Mouse (Mus musculus): ENCODE data around the gene Fis1.

Gene Fis1

DNA sequence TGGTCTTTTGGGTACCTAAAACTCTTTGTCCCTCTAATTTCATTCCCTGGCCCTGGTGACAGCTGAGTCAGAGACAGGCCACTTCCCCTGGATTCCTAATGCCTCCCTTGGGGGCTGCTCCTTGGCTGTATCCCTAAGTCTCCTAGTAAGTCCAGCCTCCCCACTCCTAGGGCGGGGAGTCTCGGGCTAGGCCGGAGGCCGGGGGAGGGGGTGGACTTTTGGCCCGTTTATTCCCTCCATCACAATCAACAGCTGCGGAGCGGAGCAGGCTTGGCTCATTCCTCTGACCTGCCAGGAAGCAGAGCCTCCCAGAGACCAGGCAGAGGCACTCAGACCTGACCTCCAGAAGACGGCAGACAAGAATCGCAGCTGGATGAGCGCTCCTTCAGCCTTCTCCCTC, 14.5 kb downstream of the Fis1 start:
- no peak for DNase-seq (ENCODE audit: low read depth, low spot score)

DNA sequence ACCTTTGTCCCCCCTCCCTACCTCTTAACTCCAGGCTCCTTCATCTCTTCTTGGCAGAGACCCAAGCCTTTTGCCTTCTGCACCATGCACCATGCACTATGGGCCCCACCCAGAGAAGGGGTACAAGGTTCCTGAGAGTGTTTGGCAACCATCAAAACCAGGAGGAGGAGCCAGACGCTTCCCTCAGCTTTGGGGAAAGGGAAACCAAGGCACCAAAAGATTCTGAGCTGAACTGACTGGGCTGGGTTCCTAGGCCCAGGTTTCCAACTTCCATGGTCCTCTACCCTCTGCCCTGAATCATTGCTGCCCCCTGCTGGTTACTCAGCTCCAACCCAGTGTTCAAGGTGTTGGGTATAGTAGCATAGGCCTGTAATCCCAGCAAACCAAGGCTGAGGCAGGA, 17.6 kb downstream of the Fis1 start:
- peak; percentile 85 for DNase-seq (ENCODE audit: low read depth, low spot score)

DNA sequence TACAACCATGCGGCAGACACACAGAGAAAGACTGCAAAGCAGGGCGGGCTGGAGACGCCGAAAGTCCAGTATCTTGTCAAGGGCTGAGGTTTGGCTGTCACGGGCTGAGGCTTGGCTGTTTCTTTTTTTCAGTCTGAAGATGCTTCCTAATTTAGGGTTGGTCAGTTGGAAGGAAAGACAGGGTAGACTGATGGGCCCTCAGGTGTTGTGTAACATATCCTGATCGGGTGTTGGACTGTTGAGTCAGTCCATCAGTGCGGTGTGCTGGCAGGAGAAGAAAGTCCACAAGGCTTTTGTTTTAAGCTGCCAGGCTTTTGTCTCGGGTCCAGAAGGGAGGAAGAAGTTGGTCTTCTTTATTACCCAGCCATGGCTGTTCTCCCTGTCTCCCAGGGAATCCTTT, 20.6 kb downstream of the Fis1 start:
- DNase-seq (ENCODE audit: low read depth, low spot score), result no peak

DNA sequence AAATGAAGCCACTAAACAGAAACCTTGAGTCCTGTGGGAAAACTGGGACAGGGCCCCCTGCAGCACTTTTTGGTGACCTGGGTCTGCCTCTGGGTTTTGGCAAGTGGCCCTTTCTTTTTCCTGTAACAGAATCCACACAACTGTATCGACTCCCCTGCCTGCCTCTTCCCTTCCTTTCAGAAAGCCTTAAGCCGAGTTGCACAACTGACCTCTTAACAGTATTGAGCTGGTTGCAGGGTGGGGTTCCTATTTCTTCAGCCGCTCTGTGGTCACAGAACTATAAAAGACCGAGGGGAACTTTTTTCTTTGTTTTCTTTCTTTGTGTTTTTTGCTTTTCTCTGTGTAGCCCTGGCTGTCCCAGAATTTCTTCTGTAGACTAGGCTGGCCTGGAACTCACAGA, 24.7 kb downstream of the Fis1 start:
- no peak for DNase-seq (ENCODE audit: low read depth, low spot score)

DNA sequence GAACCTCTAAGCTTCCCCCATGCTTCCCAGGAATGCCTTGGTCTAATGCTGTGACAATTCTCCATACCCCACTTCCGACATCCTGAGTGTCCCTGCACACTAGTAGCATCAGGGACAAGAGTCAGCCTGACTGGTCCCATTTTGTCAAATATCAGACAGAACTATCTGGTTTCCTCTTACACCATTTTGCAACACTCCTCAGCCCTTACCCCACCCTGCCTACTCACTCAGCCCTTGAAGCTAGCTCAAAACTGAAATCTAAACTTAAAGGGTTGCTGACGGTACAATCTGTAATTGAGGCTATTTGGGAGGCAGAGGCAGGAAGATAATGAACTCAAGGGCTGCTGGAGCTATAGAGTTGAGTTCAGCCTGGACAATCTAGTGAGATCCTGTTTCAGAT, 26.7 kb downstream of the Fis1 start:
- DNase-seq (ENCODE audit: low read depth, low spot score), result no peak

DNA sequence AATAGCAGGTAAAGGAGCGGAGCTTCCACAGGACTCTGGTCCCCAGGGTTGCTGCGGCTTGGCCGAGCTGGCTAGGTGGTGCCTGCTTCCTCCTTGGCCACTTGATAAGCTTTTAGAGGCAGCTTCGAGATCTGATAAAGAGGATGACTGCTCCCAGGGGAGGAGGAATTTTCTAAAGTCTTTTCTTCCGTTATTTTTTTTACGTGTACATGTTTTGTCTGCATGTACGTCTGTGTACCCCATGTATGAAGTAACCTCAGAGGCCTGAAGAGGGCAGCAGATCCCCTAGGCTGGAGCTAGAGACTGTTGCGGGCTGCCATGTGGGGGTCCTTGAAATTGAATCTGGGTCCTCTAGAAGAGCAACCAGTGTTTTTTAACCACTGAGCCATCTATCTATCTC, 27.9 kb downstream of the Fis1 start:
- peak; percentile 58 for DNase-seq (ENCODE audit: low read depth, low spot score)

DNA sequence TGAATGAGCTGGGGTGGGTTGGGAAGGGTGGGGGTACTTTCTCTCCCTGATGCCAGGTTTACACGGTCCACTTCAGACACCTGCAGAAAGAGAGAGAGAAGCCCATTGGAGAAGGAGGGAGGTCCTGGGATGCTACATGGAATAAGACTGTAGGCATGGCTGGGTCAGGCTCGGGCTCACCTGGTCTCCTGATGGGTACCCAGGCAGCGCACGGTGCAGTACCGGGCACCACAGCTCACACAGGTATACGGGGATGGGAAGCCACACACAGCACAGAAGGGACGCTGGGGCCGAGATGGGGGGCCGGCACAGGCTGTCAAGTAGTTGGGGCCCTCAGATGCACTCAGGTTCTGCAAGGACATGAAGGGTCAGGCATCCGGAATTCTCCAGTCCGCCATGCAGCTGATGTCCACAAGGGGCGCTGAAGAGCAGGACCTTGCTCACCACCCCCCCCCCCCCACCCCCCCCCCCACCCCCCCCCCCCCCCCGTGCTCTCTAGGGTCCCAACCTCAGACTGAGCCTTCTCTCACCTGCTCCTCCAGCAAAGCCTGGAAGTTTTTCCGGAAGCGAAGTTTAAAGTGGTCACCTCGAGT, 29.4 kb downstream of the Fis1 start:
- peak; percentile 49 for DNase-seq (ENCODE audit: low read depth, low spot score)

DNA sequence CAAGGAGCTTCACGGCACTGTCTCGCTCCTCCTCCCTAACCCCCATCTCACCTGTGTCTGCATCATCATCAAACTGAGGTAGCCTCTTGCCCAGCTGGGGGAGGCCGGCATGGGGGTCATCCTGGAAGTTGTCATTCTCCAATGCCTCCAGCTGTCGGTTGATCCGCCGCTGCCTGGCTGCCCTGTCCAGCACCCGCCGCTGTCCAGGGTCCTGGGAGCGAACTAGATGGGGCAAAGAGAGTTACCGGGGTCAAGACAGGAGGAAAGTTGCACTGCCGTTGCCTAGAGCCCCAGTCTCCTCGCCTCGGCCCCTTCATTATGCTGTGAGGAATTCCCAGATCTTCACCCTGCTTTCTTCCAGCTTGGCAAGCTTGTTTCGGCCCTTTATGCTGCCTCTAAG, 31.8 kb downstream of the Fis1 start:
- no peak for DNase-seq (ENCODE audit: low read depth, low spot score)

DNA sequence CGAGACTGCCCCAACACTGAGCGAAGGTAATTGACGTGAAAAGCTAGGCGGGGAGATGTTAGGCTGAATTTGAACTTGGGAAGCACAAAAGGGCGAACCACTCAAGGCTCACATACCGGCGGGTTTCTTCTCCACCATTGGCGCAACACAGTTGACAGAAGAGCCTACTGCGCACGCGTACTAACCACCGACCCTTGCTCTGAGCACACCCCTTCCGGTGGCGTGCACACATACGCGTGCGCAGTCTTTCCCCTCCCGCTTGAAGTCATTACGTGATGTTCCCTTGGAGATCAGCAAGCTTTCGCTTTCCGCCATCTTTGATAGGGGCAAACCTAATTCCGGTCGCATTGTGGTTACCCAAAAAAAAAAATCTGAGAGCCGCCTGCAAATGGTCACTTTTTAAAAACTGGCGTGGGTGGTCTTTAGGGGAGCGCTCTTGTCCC, 33.6 kb downstream of the Fis1 start, which contains the start of gene Plod3:
TSS of gene Plod3 (plus strand) at position 325 of the 443 bp plus-strand sequence.
- peak; percentile 99 for DNase-seq (ENCODE audit: low read depth, low spot score)

DNA sequence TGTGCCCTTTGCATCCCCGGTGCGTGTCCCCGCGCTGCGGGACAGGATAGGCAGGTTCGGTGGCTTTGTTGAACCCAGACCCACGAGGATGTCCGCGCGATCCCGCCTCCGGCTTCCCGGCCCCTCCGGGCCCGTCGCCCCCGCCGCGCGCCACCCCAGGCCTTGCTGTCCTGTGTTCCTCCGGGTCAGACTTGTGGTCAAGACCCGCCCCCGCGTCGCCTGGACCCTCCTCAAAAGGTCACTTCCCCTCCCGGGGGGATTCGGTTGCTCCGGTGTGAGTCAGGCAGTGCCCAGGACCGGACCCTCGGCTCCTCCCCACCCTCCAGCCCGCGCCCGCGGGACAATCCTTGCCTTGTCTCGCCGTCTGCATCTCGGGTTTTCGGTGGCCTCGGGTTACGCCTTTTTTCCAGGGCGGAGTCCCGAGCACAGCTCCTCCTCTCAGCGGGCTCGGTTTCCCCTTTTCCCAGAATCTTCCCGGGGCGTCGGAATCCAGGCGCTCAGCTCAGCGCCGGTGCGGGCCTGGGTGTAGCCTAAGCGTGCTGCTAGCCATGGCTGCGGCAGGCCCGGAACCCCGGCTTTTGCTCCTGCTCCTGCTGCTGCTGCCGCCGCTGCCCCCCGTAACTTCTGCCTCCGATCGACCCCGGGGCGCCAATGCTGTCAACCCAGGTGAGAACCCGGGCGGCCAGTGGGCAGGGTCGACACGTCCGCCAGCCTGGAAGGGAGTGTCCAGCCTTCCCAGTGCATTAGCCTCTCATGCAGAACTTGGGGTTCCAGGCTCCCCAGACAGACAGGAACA, 34.3 kb downstream of the Fis1 start:
- DNase-seq (ENCODE audit: low read depth, low spot score), result peak; percentile 73

DNA sequence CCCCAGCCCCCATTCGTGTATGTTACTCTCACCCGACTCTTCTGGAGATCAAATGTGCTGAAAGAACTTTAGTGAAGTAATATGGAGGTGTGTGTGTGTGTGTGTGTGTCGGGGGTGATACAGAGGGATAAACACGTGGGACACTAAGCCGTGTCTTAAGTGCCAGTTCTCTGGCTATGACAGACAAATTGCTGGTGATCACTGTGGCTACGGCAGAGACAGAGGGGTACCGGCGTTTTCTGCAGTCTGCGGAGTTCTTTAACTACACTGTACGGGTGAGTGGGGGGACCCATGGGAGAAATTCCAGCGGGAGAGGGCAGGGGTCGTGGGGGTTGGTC, 34.8 kb downstream of the Fis1 start, which contains the start of gene Znhit1:
TSS of gene Znhit1 (minus strand) at position 88 of the 338 bp plus-strand sequence.
- no peak for DNase-seq (ENCODE audit: low read depth, low spot score)

DNA sequence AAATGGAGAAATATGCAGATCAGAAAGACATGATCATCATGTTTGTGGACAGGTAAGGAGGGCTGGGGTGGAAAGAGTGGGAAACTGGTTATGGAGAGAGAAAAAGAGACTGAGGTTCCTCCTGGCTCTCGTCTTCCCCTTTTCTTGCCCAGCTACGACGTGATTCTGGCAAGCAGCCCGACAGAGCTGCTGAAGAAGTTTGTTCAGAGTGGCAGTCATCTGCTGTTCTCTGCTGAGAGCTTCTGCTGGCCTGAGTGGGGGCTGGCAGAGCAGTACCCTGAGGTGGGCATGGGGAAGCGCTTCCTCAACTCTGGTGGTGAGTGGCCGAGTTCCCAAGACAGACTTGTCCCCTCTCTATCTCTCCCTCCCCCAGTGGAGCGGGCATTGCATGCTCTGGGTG, 35.3 kb downstream of the Fis1 start:
- no peak for DNase-seq (ENCODE audit: low read depth, low spot score)

DNA sequence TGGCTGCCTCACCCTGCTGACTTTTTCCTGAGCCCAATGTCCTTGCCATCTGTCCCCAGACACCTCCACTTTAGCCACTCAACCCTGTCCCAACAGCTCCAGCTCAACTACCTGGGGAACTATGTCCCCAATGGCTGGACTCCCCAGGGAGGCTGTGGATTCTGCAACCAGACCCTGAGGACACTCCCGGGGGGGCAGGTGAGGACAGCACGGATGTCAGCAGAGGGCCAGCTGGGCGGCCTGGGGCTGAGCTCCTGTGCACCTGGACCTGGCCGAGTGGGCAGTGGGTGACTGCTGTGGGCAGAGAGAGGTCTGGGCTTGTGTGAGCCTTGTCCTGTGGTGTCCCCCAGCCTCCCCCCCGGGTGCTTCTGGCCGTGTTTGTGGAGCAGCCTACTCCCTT, 36.7 kb downstream of the Fis1 start:
- no peak for DNase-seq (ENCODE audit: low read depth, low spot score)

DNA sequence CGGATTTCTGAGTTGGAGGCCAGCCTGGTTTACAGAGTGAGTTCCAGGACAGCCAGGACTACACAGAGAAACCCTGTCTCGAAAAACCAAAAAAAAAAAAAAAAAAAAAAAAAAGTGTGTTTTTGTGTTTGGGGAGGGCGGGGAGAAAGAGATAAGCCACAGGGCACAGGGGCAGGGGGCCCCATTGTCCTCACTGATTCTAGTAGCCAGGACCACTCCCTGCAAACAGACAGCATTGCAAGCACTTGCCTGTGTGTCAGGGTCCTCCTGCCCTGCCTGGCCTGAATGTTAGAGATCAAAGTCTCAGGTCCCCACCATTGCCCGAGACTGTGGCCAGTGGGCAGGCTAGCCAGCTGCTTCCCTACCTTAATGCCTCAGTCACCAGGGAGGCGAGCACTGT, 46.4 kb downstream of the Fis1 start:
- no peak for DNase-seq (ENCODE audit: low read depth, low spot score)

DNA sequence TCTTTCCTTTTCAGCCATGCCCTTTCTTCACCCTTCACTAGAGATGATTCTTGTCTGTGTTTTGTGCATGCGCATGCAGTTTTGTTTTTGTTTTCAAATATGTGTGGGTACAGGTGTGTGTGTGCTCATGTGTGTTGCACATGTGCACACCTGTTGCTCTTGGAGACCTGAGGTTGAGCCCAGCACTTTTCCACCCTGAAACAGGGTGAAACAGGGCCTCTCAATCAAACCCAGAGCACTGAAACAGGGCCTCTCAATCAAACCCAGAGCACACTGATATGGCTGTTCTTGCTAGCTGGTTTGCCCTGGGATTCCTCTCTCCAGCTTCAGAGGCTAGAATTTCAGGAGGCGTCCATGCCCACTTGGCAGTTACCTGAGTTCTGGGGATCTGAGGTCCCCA, 47.5 kb downstream of the Fis1 start:
- DNase-seq (ENCODE audit: low read depth, low spot score), result peak; percentile 85

DNA sequence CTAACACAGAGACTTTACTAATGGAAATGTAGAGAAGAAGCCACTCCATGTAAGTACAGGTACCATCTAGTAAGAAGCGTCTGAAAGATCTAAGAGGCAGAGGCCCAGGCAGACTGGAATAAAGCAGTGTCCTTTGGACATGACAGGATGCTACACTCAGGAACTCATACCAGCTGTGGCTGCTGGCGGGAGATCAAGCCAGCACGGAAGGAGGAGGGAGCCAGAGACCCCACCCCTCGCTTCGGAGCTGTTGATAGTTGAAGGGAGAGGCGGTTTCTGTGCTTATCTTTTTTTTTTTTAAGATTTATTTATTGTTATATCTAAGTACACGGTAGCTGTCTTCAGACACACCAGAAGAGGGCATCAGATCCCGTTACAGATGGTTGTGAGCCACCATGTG, 54.2 kb downstream of the Fis1 start:
- DNase-seq (ENCODE audit: low read depth, low spot score), result no peak

DNA sequence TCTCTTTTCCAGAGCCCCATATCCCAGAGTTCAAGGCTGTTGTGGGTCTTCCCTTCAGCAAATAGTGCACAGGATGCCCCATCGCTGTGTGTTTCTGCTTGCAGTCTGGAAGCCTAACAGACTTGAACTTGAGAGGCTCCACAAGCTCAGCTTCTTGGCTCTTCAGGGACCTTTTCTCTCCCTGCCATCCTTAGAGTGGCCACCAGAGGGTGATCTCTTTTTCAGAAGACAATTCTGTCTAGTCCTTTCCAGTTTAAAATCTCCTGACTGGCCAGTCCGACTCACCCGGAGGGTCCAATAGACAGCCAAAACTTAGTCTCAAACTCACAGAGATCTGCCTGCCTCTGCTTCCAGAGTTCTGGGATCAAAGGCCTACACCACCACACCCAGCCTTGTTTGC, 56.9 kb downstream of the Fis1 start:
- peak; percentile 80 for DNase-seq (ENCODE audit: low read depth, low spot score)

DNA sequence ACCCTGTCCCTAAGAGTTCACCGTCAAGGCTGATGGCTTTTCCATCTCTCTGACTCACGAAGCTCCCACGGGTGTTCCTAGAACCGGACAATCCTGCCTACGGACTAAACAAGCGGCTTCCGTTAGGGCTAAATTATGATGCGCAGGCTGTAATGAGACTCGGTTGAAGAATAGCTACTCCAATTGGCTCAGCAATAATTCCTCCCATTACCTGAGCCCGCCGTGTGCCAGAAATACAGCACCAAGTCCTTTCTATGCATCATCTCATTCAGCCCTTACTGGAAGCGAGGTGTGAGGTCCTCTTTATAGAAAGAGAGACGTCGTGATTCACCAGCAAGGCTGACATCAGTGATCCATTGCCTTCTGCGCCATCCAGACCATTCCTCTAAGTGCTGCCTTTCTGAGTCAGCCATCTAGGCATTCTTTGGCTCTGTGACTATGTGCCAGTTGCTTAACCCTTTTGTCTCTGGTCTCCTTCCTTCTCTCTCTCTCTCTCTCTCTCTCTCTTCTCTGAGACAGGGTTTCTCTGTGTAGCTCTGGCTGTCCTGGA, 59.4 kb downstream of the Fis1 start:
- DNase-seq (ENCODE audit: low read depth, low spot score), result no peak
